Mouse (Mus musculus) forebrain, embryonic 16.5 days (tissue): ENCODE results near the gene Ffar1. TPM values are rescaled to one million over a fixed set of nuclear protein-coding genes. Genes with fewer than 3 reads are reported as not detected.

Experiments used
- ATAC-seq: fragments of 200-750 bp; cut with Nextera tagmentation; 2 replicates; pipeline ENCODE4 v1.8.0; 2017; ENCODE audit warnings: mild to moderate bottlenecking, moderate library complexity
- H3K27ac ChIP-seq: fragments of 300-500 bp; sonication (generic); 2 replicates; pipeline ENCODE4 v1.5.1; 2014; ENCODE audit warnings: low read length, control low read depth
- H3K27me3 ChIP-seq: fragments of 300-500 bp; sonication (generic); replicated peaks from 2 replicates; pipeline ENCODE4 v1.6.1; 2014; ENCODE audit warnings: low read length; ENCODE audit not compliant: control insufficient read depth, insufficient read depth
- H3K36me3 ChIP-seq: fragments of 300-500 bp; sonication (generic); 2 replicates; pipeline ENCODE4 v1.6.1; 2014; ENCODE audit not compliant: control insufficient read depth, insufficient read depth
- H3K4me1 ChIP-seq: fragments of 300-500 bp; sonication (generic); replicated peaks from 2 replicates; pipeline ENCODE4 v1.6.1; 2014; ENCODE audit warnings: low read length; ENCODE audit not compliant: control insufficient read depth, insufficient read depth
- H3K4me2 ChIP-seq: fragments of 300-500 bp; sonication (generic); 2 replicates; pipeline ENCODE4 v1.6.1; 2014; ENCODE audit warnings: mild to moderate bottlenecking, low read length, control low read depth
- H3K4me3 ChIP-seq: fragments of 300-500 bp; sonication (generic); replicated peaks from 2 replicates; pipeline ENCODE4 v1.5.1; 2014; ENCODE audit warnings: mild to moderate bottlenecking, low read length, control low read depth
- H3K9ac ChIP-seq: fragments of 300-500 bp; sonication (generic); replicated peaks from 2 replicates; pipeline ENCODE4 v1.6.1; 2014; ENCODE audit warnings: low read depth, low read length, control low read depth
- H3K9me3 ChIP-seq: fragments of 300-500 bp; sonication (generic); 2 replicates; pipeline ENCODE4 v1.6.1; 2016; ENCODE audit warnings: low read length; ENCODE audit not compliant: control insufficient read depth
- WGBS: fragments of 180-500 bp; shearing (Covaris S2); extraction: QIAGEN DNeasy Blood & Tissue Kit; methylation state at CpG from one replicate; pipeline ENCODE4 v1.1.7; 2014; 5-methylcytosine and 5-hydroxymethylcytosine counted together
- polyA plus RNA-seq: library from polyadenylated mRNA; unstranded; fragments of >200 nt; fragmentation: Nextera tagmentation; extraction: Ambion mirVana; gene quantifications from 2 replicates; pipeline ENCODE4 v1.2.1, GENCODE M21; 2015

The Ffar1 gene
- polyA plus RNA-seq, 1 experiment from 2014 or later, result not detected

- Histone ChIP-seq H3K4me3 (no peak overlapping the region), H3K4me1 (no peaks in the 10 kb centered on the region), H3K27me3 (no peaks in the 10 kb centered on the region), H3K4me2 (no peak overlapping the region), H3K9me3 (no peaks in the 10 kb centered on the region), H3K36me3 (no peaks in the 10 kb centered on the region), H3K9ac (no peak overlapping the region), H3K27ac (no peak overlapping the region)
- ATAC-seq, result no peak; the same call in 1 of the 2 replicates
Measured at GRCm38 (mm10) chr7:30859290-30859634, 2.1 kb downstream of the Ffar1 start.

GRCm38 (mm10) chr7:30857746-30858145, 3.6 kb downstream of the Ffar1 start:
- no peaks in the 10 kb centered on the region for H3K36me3 ChIP-seq
- 83% methylated on average over 1 of the region's 1 CpGs for whole genome bisulfite sequencing
- no peaks in the 10 kb centered on the region for H3K27me3 ChIP-seq
- no peaks in the 10 kb centered on the region for H3K9me3 ChIP-seq
- no peaks in the 10 kb centered on the region for H3K4me1 ChIP-seq
- no peak overlapping the region for H3K4me3 ChIP-seq
- H3K4me2 ChIP-seq, result no peak overlapping the region
- H3K27ac ChIP-seq, result no peak overlapping the region
- H3K9ac ChIP-seq, result no peak overlapping the region
- no peak for ATAC-seq

- no peak for ATAC-seq
- H3K27me3 ChIP-seq, result 0 out of 2 replicates have a peak, but pooled peaks cover 2% of the 10 kb centered on the region
- no peaks in the 10 kb centered on the region for H3K36me3 ChIP-seq
- 85% methylated on average over 6 of the region's 6 CpGs for WGBS
- H3K9me3 ChIP-seq, result no peaks in the 10 kb centered on the region
- no peak within 1 kb of the TSS for H3K27ac ChIP-seq
- no peaks in the 10 kb centered on the region for H3K4me1 ChIP-seq
- no peak within 1 kb of the TSS for H3K4me2 ChIP-seq
- H3K4me3 ChIP-seq, result no peak within 1 kb of the TSS
- H3K9ac ChIP-seq, result no peak within 1 kb of the TSS
Measured at GRCm38 (mm10) chr7:30856078-30856477, 5.3 kb downstream of the Ffar1 start, which contains the start of gene Ffar3. Gene Ffar3 (minus strand): TSS chr7:30856178.

- H3K4me2 ChIP-seq, result no peak overlapping the region
- no peak overlapping the region for H3K27ac ChIP-seq
- no peak overlapping the region for H3K9ac ChIP-seq
- H3K4me1 ChIP-seq, result no peaks in the 10 kb centered on the region
- no peaks in the 10 kb centered on the region for H3K36me3 ChIP-seq
- H3K27me3 ChIP-seq, result 0 out of 2 replicates have a peak, but pooled peaks cover 2% of the 10 kb centered on the region
- WGBS, result 79% methylated on average over 1 of the region's 1 CpGs
- no peaks in the 10 kb centered on the region for H3K9me3 ChIP-seq
- ATAC-seq, result no peak
- no peak overlapping the region for H3K4me3 ChIP-seq
Measured at GRCm38 (mm10) chr7:30851421-30851820, 9.9 kb downstream of the Ffar1 start.

GRCm38 (mm10) chr7:30847934-30848333, 13.4 kb downstream of the Ffar1 start:
- ATAC-seq, result no peak
- H3K4me1 ChIP-seq, result no peaks in the 10 kb centered on the region
- 0 out of 2 replicates have a peak, but pooled peaks cover 2% of the 10 kb centered on the region for H3K27me3 ChIP-seq
- no peak overlapping the region for H3K4me2 ChIP-seq
- H3K9ac ChIP-seq, result no peak overlapping the region
- 69% methylated on average over 6 of the region's 6 CpGs for WGBS
- no peaks in the 10 kb centered on the region for H3K9me3 ChIP-seq
- H3K4me3 ChIP-seq, result no peak overlapping the region
- H3K36me3 ChIP-seq, result no peaks in the 10 kb centered on the region
- H3K27ac ChIP-seq, result no peak overlapping the region

GRCm38 (mm10) chr7:30847386-30847785, 14.0 kb downstream of the Ffar1 start:
- Histone ChIP-seq H3K27ac (no peak overlapping the region), H3K27me3 (0 out of 2 replicates have a peak, but pooled peaks cover 2% of the 10 kb centered on the region), H3K4me1 (no peaks in the 10 kb centered on the region), H3K9me3 (no peaks in the 10 kb centered on the region), H3K4me3 (no peak overlapping the region), H3K36me3 (no peaks in the 10 kb centered on the region), H3K4me2 (no peak overlapping the region), H3K9ac (no peak overlapping the region)
- WGBS, result 74% methylated on average over 5 of the region's 5 CpGs
- ATAC-seq, result no peak

GRCm38 (mm10) chr7:30846505-30847053, 14.8 kb downstream of the Ffar1 start:
- Histone ChIP-seq H3K4me1 (no peaks in the 10 kb centered on the region), H3K36me3 (no peaks in the 10 kb centered on the region), H3K9ac (no peak overlapping the region), H3K27me3 (no peaks in the 10 kb centered on the region), H3K4me2 (no peak overlapping the region), H3K4me3 (no peak overlapping the region), H3K27ac (no peak overlapping the region), H3K9me3 (no peaks in the 10 kb centered on the region)
- no peak for ATAC-seq
- 81% methylated on average over 2 of the region's 2 CpGs for WGBS

- Histone ChIP-seq H3K9me3 (no peaks in the 10 kb centered on the region), H3K27ac (peak overlapping the region; percentile 39; the same call in 1 of the 2 replicates), H3K4me3 (no peak overlapping the region), H3K36me3 (no peaks in the 10 kb centered on the region), H3K9ac (no peak overlapping the region), H3K27me3 (no peaks in the 10 kb centered on the region), H3K4me2 (no peak overlapping the region), H3K4me1 (no peaks in the 10 kb centered on the region)
- peak; percentile 75 for ATAC-seq
- 42% methylated on average over 7 of the region's 7 CpGs for WGBS
Measured at GRCm38 (mm10) chr7:30844676-30845297, 16.6 kb downstream of the Ffar1 start.

GRCm38 (mm10) chr7:30842092-30842491, 19.3 kb downstream of the Ffar1 start:
- 86% methylated on average over 5 of the region's 5 CpGs for WGBS
- no peaks in the 10 kb centered on the region for H3K36me3 ChIP-seq

More at GRCm38 (mm10) chr7:30842092-30842491, 19.3 kb downstream of the Ffar1 start:
- Histone ChIP-seq H3K4me3 (no peak overlapping the region), H3K4me2 (no peak overlapping the region), H3K4me1 (no peaks in the 10 kb centered on the region), H3K9ac (no peak overlapping the region), H3K9me3 (no peaks in the 10 kb centered on the region), H3K27ac (no peak overlapping the region), H3K27me3 (no peaks in the 10 kb centered on the region)
- ATAC-seq, result no peak
